Mouse (Mus musculus): ENCODE data around the gene Ryr2. TPM values are rescaled to one million over a fixed set of nuclear protein-coding genes. Genes with fewer than 3 reads are reported as not detected.

The Ryr2 gene
- total and polyA plus RNA-seq, 2 experiments, result under 0.01 TPM; not detected in 1

DNA sequence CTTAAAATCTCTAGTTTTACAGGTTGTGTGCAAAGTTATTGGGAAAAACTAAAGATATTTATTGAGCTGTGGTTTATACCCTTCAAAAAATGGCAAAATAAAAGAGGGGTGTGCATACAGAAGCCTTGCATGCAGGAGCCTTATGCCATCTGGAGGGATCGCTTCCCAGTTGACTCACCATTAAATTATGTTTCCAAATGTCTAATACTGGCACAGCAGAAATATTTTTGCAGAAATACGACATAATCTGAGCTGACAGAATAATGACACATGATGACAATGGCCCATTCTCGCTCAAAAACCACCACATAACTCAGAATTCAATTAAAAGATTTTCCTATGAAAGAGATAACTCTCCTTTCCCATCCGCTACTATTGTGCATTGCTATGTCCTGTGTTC, 77.4 kb downstream of the Ryr2 start:
- Histone ChIP-seq H3K9ac (ENCODE audit: low read depth, low read length) (no peak overlapping the region), H3K27ac (replicated peaks; ENCODE audit: insufficient read depth, low read depth, low read length) (no peak overlapping the region), H3K27me3 (ENCODE audit: control insufficient read depth, insufficient read depth, low read length) (no peaks in the 10 kb centered on the region), H3K4me1 (ENCODE audit: control insufficient read depth, insufficient read depth, low read length) (no peaks in the 10 kb centered on the region), H3K36me3 (ENCODE audit: control insufficient read depth, insufficient read depth, low read length) (no peaks in the 10 kb centered on the region), H3K4me3 (ENCODE audit: insufficient read depth, low read depth, low read length) (no peak overlapping the region), H3K79me2 (ENCODE audit: control insufficient read depth, insufficient read depth, low read length) (no peaks in the 10 kb centered on the region)
- TF ChIP-seq CTCF (IDR thresholded peaks at IDR 0.05; ENCODE audit: low read depth, low read length), result no peak
- DNase-seq (ENCODE audit: extremely low read depth, low read depth, low spot score), result no peak
- WGBS, result 83% methylated on average over 4 of the region's 4 CpGs

DNA sequence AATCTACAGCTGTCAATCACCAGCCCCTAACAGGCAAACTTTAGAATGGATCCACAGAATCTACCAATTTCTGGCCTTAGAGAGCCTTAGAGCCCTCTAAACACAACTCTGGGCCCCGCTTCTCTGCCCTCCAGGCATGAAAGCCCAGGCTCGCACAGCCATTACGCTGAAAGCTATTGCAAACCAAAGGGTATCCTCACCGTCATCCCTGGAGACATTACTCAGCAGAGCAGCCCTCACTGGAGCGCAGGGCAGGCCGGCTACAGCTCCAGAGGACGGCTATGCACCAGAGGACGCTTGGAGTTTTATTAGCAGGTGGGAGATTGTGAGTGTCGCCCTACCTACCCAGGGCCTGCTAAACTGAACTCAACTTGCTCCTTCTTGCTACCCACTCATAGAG, 88.7 kb downstream of the Ryr2 start:
- no peak overlapping the region for H3K27ac ChIP-seq (replicated peaks; ENCODE audit: insufficient read depth, low read depth, low read length)
- TF ChIP-seq CTCF (IDR thresholded peaks at IDR 0.05; ENCODE audit: low read depth, low read length) (no peak), POLR2A (IDR thresholded peaks at IDR 0.05; ENCODE audit: extremely low read depth, insufficient read depth, low read length) (no peak)
- 84% methylated on average over 9 of the region's 9 CpGs for WGBS
- no peaks in the 10 kb centered on the region for H3K79me2 ChIP-seq (ENCODE audit: control insufficient read depth, insufficient read depth, low read length)
- H3K36me3 ChIP-seq (ENCODE audit: control insufficient read depth, insufficient read depth, low read length), result no peaks in the 10 kb centered on the region
- no peak overlapping the region for H3K4me3 ChIP-seq (ENCODE audit: insufficient read depth, low read depth, low read length)
- DNase-seq (ENCODE audit: extremely low read depth, low read depth, low spot score), result no peak
- no peak overlapping the region for H3K9ac ChIP-seq (ENCODE audit: low read depth, low read length)
- no peaks in the 10 kb centered on the region for H3K4me1 ChIP-seq (ENCODE audit: control insufficient read depth, insufficient read depth, low read length)
- no peaks in the 10 kb centered on the region for H3K27me3 ChIP-seq (ENCODE audit: control insufficient read depth, insufficient read depth, low read length)

DNA sequence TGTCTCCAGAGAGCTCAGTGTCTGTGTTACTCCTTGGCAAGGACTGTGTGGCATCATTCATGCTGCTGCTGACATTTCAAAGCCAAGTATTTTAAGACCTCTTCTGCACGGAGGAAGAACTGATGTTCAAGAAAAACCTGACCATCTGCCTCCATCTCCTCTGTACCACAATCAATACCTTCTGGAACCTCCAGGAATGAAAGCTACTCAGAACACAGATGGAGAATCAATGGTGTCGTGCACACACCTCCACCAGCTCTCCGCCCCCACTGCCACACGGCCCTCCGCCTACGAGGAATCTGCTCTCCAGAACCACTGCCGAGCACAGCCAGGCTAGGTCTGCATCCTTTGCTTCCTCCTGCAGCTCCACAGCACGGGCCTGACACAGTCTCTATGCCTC, 92.8 kb downstream of the Ryr2 start:
- no peak overlapping the region for H3K4me3 ChIP-seq (ENCODE audit: insufficient read depth, low read depth, low read length)
- no peaks in the 10 kb centered on the region for H3K4me1 ChIP-seq (ENCODE audit: control insufficient read depth, insufficient read depth, low read length)
- no peaks in the 10 kb centered on the region for H3K36me3 ChIP-seq (ENCODE audit: control insufficient read depth, insufficient read depth, low read length)
- DNase-seq (ENCODE audit: extremely low read depth, low read depth, low spot score), result no peak
- H3K27ac ChIP-seq (replicated peaks; ENCODE audit: insufficient read depth, low read depth, low read length), result no peak overlapping the region
- H3K9ac ChIP-seq (ENCODE audit: low read depth, low read length), result no peak overlapping the region
- 72% methylated on average over 8 of the region's 8 CpGs for WGBS
- TF ChIP-seq CTCF (IDR thresholded peaks at IDR 0.05; ENCODE audit: low read depth, low read length) (no peak), POLR2A (IDR thresholded peaks at IDR 0.05; ENCODE audit: extremely low read depth, insufficient read depth, low read length) (no peak)
- no peaks in the 10 kb centered on the region for H3K79me2 ChIP-seq (ENCODE audit: control insufficient read depth, insufficient read depth, low read length)
- no peaks in the 10 kb centered on the region for H3K27me3 ChIP-seq (ENCODE audit: control insufficient read depth, insufficient read depth, low read length)

DNA sequence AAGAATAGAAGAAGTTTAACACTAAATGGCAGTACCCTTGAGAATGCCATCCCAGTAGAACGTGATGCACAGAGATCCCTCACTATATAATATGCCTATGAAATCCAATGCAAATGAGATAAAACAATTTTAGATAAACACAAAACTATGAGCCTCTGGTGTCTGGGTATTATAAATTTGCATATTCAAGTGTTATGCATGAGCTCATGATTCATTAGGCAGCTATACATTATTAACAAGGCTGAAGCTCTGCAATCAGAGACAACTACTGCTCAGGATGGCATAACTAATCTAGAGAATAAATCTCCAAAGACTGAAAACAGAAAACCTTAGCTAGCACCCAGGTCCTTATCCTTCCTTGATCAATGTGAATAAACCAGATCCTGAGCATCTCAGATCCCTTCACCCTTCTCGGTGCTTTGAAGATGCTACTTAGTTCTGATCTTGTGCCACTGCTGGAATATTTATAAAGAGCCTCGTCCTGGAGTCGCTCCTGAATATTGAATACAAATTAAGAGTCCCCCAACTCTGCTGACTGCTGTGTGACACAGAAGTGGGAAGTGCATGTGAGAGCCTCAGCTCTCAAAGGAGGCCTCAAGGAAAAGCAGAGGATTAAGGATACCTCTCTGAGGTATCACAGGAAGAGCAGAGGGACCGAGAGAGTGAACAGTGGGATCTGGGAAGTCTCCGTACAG, 97.6 kb downstream of the Ryr2 start:
- 78% methylated on average over 6 of the region's 6 CpGs for WGBS
- no peak overlapping the region for H3K27ac ChIP-seq (replicated peaks; ENCODE audit: insufficient read depth, low read depth, low read length)
- no peak for DNase-seq (ENCODE audit: extremely low read depth, low read depth, low spot score)
- no peaks in the 10 kb centered on the region for H3K36me3 ChIP-seq (ENCODE audit: control insufficient read depth, insufficient read depth, low read length)
- no peak overlapping the region for H3K9ac ChIP-seq (ENCODE audit: low read depth, low read length)
- no peaks in the 10 kb centered on the region for H3K27me3 ChIP-seq (ENCODE audit: control insufficient read depth, insufficient read depth, low read length)
- no peak overlapping the region for H3K4me3 ChIP-seq (ENCODE audit: insufficient read depth, low read depth, low read length)
- no peak for TF ChIP-seq CTCF (IDR thresholded peaks at IDR 0.05; ENCODE audit: low read depth, low read length)
- no peak for TF ChIP-seq POLR2A (IDR thresholded peaks at IDR 0.05; ENCODE audit: extremely low read depth, insufficient read depth, low read length)
- no peaks in the 10 kb centered on the region for H3K79me2 ChIP-seq (ENCODE audit: control insufficient read depth, insufficient read depth, low read length)
- no peaks in the 10 kb centered on the region for H3K4me1 ChIP-seq (ENCODE audit: control insufficient read depth, insufficient read depth, low read length)

DNA sequence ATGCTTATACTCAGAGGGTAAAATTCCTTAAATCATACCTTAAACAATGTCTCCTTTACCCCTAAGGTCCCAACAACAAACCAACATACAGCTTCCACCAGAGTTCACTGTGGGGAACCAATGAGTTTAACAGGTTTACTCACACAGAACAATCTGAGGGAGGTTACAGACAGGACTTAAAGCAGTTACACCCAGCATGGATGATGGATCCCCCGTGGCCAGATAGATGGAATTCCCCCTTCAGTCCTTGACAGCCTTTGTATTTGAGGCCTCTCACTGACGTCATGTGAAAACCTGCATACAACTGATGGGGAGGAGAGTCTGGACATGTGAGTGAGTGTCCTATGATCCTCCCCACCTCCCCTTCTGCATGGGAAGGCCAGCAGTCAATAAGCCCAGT, 99.2 kb downstream of the Ryr2 start:
- Histone ChIP-seq H3K4me3 (ENCODE audit: insufficient read depth, low read depth, low read length) (no peak overlapping the region), H3K27me3 (ENCODE audit: control insufficient read depth, insufficient read depth, low read length) (no peaks in the 10 kb centered on the region), H3K4me1 (ENCODE audit: control insufficient read depth, insufficient read depth, low read length) (no peaks in the 10 kb centered on the region), H3K27ac (replicated peaks; ENCODE audit: insufficient read depth, low read depth, low read length) (no peak overlapping the region), H3K36me3 (ENCODE audit: control insufficient read depth, insufficient read depth, low read length) (no peaks in the 10 kb centered on the region), H3K79me2 (ENCODE audit: control insufficient read depth, insufficient read depth, low read length) (no peaks in the 10 kb centered on the region), H3K9ac (ENCODE audit: low read depth, low read length) (no peak overlapping the region)
- DNase-seq (ENCODE audit: extremely low read depth, low read depth, low spot score), result no peak
- WGBS, result 68% methylated on average over 2 of the region's 2 CpGs
- TF ChIP-seq POLR2A (IDR thresholded peaks at IDR 0.05; ENCODE audit: extremely low read depth, insufficient read depth, low read length), result no peak
- TF ChIP-seq CTCF (IDR thresholded peaks at IDR 0.05; ENCODE audit: low read depth, low read length), result no peak

DNA sequence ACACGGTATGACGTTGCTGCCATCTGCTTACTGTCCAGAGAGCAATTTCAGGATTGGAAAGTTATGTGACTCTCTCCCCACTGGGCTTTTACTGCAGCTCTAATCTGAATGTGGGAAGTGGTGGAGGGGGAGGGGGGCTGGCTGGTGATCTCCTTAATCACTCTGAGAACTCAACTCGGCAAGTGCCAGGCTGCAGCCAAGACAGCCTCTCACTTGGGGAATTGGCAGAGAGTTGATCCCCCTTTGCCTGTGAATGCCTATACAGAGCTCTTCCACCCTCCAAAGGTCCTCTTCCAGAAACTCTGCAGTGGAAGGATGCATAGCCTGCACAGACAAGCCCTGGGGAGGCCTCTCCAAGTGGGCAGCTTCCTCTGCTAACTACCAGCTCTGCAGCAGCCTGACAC, 104.9 kb downstream of the Ryr2 start:
- no peaks in the 10 kb centered on the region for H3K79me2 ChIP-seq (ENCODE audit: control insufficient read depth, insufficient read depth, low read length)
- H3K4me1 ChIP-seq (ENCODE audit: control insufficient read depth, insufficient read depth, low read length), result no peaks in the 10 kb centered on the region
- 64% methylated on average over 3 of the region's 3 CpGs for WGBS
- no peaks in the 10 kb centered on the region for H3K36me3 ChIP-seq (ENCODE audit: control insufficient read depth, insufficient read depth, low read length)
- H3K4me3 ChIP-seq (ENCODE audit: insufficient read depth, low read depth, low read length), result no peak overlapping the region
- no peak overlapping the region for H3K9ac ChIP-seq (ENCODE audit: low read depth, low read length)
- TF ChIP-seq POLR2A (IDR thresholded peaks at IDR 0.05; ENCODE audit: extremely low read depth, insufficient read depth, low read length) (no peak), CTCF (IDR thresholded peaks at IDR 0.05; ENCODE audit: low read depth, low read length) (no peak)
- DNase-seq (ENCODE audit: extremely low read depth, low read depth, low spot score), result no peak
- H3K27me3 ChIP-seq (ENCODE audit: control insufficient read depth, insufficient read depth, low read length), result no peaks in the 10 kb centered on the region
- no peak overlapping the region for H3K27ac ChIP-seq (replicated peaks; ENCODE audit: insufficient read depth, low read depth, low read length)
